Mouse (Mus musculus) heart, adult 18-20 months (tissue): ENCODE measurements around the gene 2310022B05Rik. TPM values are rescaled to one million over a fixed set of nuclear protein-coding genes. Genes with fewer than 3 reads are reported as not detected.

Experiments used
- DNase-seq, 2 experiments: peaks; one replicate each; pipeline ENCODE4 v3.0.0; 2021 to 2022; ENCODE audit warnings: mixed read lengths in 1 of 2
- total RNA-seq, 2 experiments: library from RNA; stranded (reverse); gene quantifications; 2 replicates each; pipeline ENCODE4 v1.2.3; 2021

2310022B05Rik gene
- total RNA-seq, 2 experiments from 2014 or later = 50.8 to 70.0 TPM

GRCm38 (mm10) chr8:124661781-124662180 is 1.4 kb downstream of the 2310022B05Rik start:
- DNase-seq = peak; percentile 38 to 59

- peak; percentile 78 to 87 for DNase-seq
These were observed 4.8 kb downstream of the 2310022B05Rik start for GRCm38 (mm10) chr8:124658415-124658814.

- no peak for DNase-seq
These were observed 5.2 kb downstream of the 2310022B05Rik start for GRCm38 (mm10) chr8:124657961-124658360.

GRCm38 (mm10) chr8:124653568-124654475 is 9.3 kb downstream of the 2310022B05Rik start:
- peak in 1 of 2 experiments; percentile 38 for DNase-seq

GRCm38 (mm10) chr8:124652546-124652945 is 10.6 kb downstream of the 2310022B05Rik start:
- no peak for DNase-seq

GRCm38 (mm10) chr8:124651776-124652175 is 11.4 kb downstream of the 2310022B05Rik start:
- DNase-seq = no peak

- DNase-seq = no peak
These were observed 14.9 kb downstream of the 2310022B05Rik start for GRCm38 (mm10) chr8:124648311-124648710.

GRCm38 (mm10) chr8:124643540-124644339 is 19.4 kb downstream of the 2310022B05Rik start:
- DNase-seq = peak; percentile 79 to 87

GRCm38 (mm10) chr8:124641599-124641998 is 21.6 kb downstream of the 2310022B05Rik start:
- DNase-seq = no peak

GRCm38 (mm10) chr8:124635247-124635502 is 28.0 kb downstream of the 2310022B05Rik start:
- no peak for DNase-seq

GRCm38 (mm10) chr8:124634411-124635246 is 28.5 kb downstream of the 2310022B05Rik start:
- DNase-seq = no peak

- DNase-seq = peak; percentile 89 to 92
These were observed 30.0 kb downstream of the 2310022B05Rik start for GRCm38 (mm10) chr8:124633001-124633703.

- DNase-seq = peak in 1 of 2 experiments; percentile 36
These were observed 31.2 kb downstream of the 2310022B05Rik start for GRCm38 (mm10) chr8:124631966-124632365.

- no peak for DNase-seq
These were observed 32.3 kb downstream of the 2310022B05Rik start for GRCm38 (mm10) chr8:124630891-124631290.

- peak; percentile 56 to 66 for DNase-seq
These were observed 32.7 kb downstream of the 2310022B05Rik start for GRCm38 (mm10) chr8:124630489-124630888.

GRCm38 (mm10) chr8:124626251-124626650 is 36.9 kb downstream of the 2310022B05Rik start:
- no peak for DNase-seq

GRCm38 (mm10) chr8:124621255-124621654 is 41.9 kb downstream of the 2310022B05Rik start:
- no peak for DNase-seq

GRCm38 (mm10) chr8:124618252-124618651 is 44.9 kb downstream of the 2310022B05Rik start:
- DNase-seq = no peak

- DNase-seq = peak; percentile 73 to 92
These were observed 45.8 kb downstream of the 2310022B05Rik start for GRCm38 (mm10) chr8:124617266-124617869.

GRCm38 (mm10) chr8:124614325-124614724 is 48.8 kb downstream of the 2310022B05Rik start:
- DNase-seq = no peak

- DNase-seq = peak; percentile 9 to 17
These were observed 54.2 kb downstream of the 2310022B05Rik start for GRCm38 (mm10) chr8:124608972-124609353.
